Mouse (Mus musculus) cerebellum, postnatal 4 days (tissue): ENCODE results near the gene Ptpru.
"Not testable (repeated sequence)": the region's sequence is repeated elsewhere in the genome, so short reads cannot be mapped to it uniquely, and the experiment has no call there.

Experiments used
- DNase-seq, 2 experiments: peaks; one replicate each; pipeline ENCODE4 v3.0.0; 2022; ENCODE audit warnings: low spot score in 2 of 2, mixed read lengths in 1 of 2

Gene Ptpru

GRCm38 (mm10) chr4:131836351-131836881 lies 1.7 kb downstream of the Ptpru start:
- no peak for DNase-seq

- peak in 1 of 2 experiments; percentile 56 for DNase-seq
These were observed 4.0 kb downstream of the Ptpru start for GRCm38 (mm10) chr4:131833971-131834609.

- DNase-seq: no peak
These were observed 5.2 kb downstream of the Ptpru start for GRCm38 (mm10) chr4:131832759-131833407.

- no peak for DNase-seq
These were observed 6.5 kb downstream of the Ptpru start for GRCm38 (mm10) chr4:131831546-131832045.

GRCm38 (mm10) chr4:131829123-131829522 lies 9.0 kb downstream of the Ptpru start:
- no peak for DNase-seq

- DNase-seq: no peak
These were observed 11.2 kb downstream of the Ptpru start for GRCm38 (mm10) chr4:131826905-131827304.

- DNase-seq: no peak
These were observed 12.3 kb downstream of the Ptpru start for GRCm38 (mm10) chr4:131825830-131826229.

GRCm38 (mm10) chr4:131824939-131825338 lies 13.1 kb downstream of the Ptpru start:
- DNase-seq: no peak

GRCm38 (mm10) chr4:131822583-131822982 lies 15.5 kb downstream of the Ptpru start:
- no peak for DNase-seq

GRCm38 (mm10) chr4:131821161-131821731 lies 16.8 kb downstream of the Ptpru start:
- no peak for DNase-seq

GRCm38 (mm10) chr4:131818926-131819325 lies 19.2 kb downstream of the Ptpru start:
- DNase-seq: no peak

GRCm38 (mm10) chr4:131815774-131816173 lies 22.3 kb downstream of the Ptpru start:
- no peak for DNase-seq

GRCm38 (mm10) chr4:131814869-131815268 lies 23.2 kb downstream of the Ptpru start:
- DNase-seq: peak in 1 of 2 experiments; percentile 34

GRCm38 (mm10) chr4:131813798-131814197 lies 24.3 kb downstream of the Ptpru start:
- no peak for DNase-seq

GRCm38 (mm10) chr4:131812458-131812857 lies 25.6 kb downstream of the Ptpru start:
- no peak for DNase-seq

- DNase-seq: no peak
These were observed 32.8 kb downstream of the Ptpru start for GRCm38 (mm10) chr4:131805255-131805654.

GRCm38 (mm10) chr4:131804732-131805131 lies 33.4 kb downstream of the Ptpru start:
- not testable (repeated sequence) for DNase-seq

- no peak for DNase-seq
These were observed 34.2 kb downstream of the Ptpru start for GRCm38 (mm10) chr4:131803846-131804245.

- DNase-seq: no peak
These were observed 39.1 kb downstream of the Ptpru start for GRCm38 (mm10) chr4:131798968-131799367.

GRCm38 (mm10) chr4:131797920-131798319 lies 40.2 kb downstream of the Ptpru start:
- no peak for DNase-seq

GRCm38 (mm10) chr4:131797483-131797882 lies 40.6 kb downstream of the Ptpru start:
- peak in 1 of 2 experiments; percentile 66 for DNase-seq

GRCm38 (mm10) chr4:131796312-131797080 lies 41.6 kb downstream of the Ptpru start:
- peak in 1 of 2 experiments; percentile 35 for DNase-seq
